Mouse (Mus musculus): Measurements from ENCODE around the gene Tbc1d17. TPM values are rescaled to one million over a fixed set of nuclear protein-coding genes. Genes with fewer than 3 reads are reported as not detected.

Gene Tbc1d17
- total RNA-seq, 2 experiments from 2014 or later: 14.8 to 17.6 TPM

GRCm38 (mm10) chr7:44810819-44811557 is 37.9 kb downstream of the Tbc1d17 start:
- no peak for ATAC-seq (ENCODE audit: poor library complexity, severe bottlenecking)

DNA sequence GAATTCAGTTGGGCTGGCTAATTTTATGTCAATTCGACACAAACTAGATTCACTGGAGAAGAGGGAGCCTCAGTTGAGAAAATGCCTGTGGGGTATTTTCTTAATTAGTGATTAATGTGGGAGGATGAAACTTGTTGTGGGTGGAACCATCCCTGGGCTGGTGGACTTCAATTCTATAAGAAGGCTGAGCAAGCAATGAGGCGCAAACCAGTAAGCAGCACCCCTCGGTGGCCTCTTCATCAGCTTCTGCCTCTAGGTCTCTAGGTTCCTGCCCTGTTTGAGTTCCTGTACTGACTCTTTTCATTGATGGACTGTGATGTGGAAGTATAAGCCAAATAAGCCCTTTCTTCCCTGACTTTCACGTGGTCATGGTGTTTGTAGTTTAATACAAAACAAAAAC is 38.5 kb downstream of the Tbc1d17 start:
- ATAC-seq (ENCODE audit: poor library complexity, severe bottlenecking): no peak

- ATAC-seq (ENCODE audit: poor library complexity, severe bottlenecking): no peak
Measured at GRCm38 (mm10) chr7:44809466-44809865, 39.4 kb downstream of the Tbc1d17 start.

GRCm38 (mm10) chr7:44808927-44809326 is 40.0 kb downstream of the Tbc1d17 start:
- no peak for ATAC-seq (ENCODE audit: poor library complexity, severe bottlenecking)

GRCm38 (mm10) chr7:44792781-44793180 is 56.1 kb downstream of the Tbc1d17 start:
- ATAC-seq (ENCODE audit: poor library complexity, severe bottlenecking): no peak

DNA sequence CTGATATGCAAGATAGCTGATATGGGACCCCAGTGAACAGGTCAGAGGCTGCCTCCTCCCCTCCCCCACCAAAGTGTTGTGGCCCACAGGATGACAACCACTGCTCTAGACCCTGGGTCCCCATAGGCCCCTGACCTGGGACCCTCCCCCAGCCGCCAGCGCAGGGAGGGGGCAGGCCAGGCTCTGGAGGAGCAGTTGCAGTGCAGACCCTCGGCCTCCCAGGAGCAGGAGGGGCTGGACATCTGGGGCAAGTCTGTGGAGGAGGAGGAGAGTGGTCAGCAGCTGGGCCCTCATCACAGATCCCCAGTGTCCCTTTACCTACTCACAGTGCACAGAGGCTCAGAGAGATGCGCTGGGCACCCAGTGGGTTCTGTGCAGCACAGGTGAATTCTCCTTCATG is 58.8 kb downstream of the Tbc1d17 start:
- no peak for ATAC-seq (ENCODE audit: poor library complexity, severe bottlenecking)

DNA sequence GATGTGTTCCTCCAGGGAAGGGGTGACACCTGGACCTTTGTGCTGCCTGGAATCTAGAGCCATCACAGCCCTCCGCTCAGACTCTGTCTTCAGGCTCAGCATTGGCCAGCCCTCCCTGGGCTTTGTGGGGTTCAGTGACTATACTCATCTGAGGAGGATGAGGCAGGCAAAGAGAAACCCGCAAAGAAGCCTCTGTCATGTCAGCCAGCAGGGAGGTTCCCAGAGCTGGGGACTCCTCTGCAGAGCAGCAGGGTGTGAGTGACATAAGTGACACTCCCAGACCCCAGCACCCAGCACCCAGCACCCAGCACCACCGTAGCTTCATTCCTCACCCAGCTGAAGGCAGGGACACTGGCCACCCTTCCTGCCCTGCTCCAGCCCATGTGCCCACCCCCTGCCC is 59.3 kb downstream of the Tbc1d17 start:
- no peak for ATAC-seq (ENCODE audit: poor library complexity, severe bottlenecking)

Other genes with a start within 250 kb of the Tbc1d17 start
- not detected in 2 replicates for gene Myh14, start 178.2 kb downstream of the Tbc1d17 start, total RNA-seq (2015)
- not detected in 2 replicates for gene Myh14, start 178.2 kb downstream of the Tbc1d17 start, total RNA-seq (2017)
- gene Izumo2, start 140.3 kb downstream of the Tbc1d17 start, total RNA-seq (2015): not detected in 2 replicates
- gene Izumo2, start 140.3 kb downstream of the Tbc1d17 start, total RNA-seq (2017): not detected in 2 replicates
- gene Vrk3, start 100.7 kb downstream of the Tbc1d17 start, total RNA-seq (2015): 48.8 and 53.1 TPM in 2 replicates
- gene Vrk3, start 100.7 kb downstream of the Tbc1d17 start, total RNA-seq (2017): 51.5 and 52.3 TPM in 2 replicates
- 1.4 and 1.5 TPM in 2 replicates for gene Zfp473, start 98.0 kb downstream of the Tbc1d17 start, total RNA-seq (2015)
- 1.8 and 2.3 TPM in 2 replicates for gene Zfp473, start 98.0 kb downstream of the Tbc1d17 start, total RNA-seq (2017)
- gene Nup62, start 33.0 kb downstream of the Tbc1d17 start, total RNA-seq (2015): 25.3 and 28.5 TPM in 2 replicates
- gene Nup62, start 33.0 kb downstream of the Tbc1d17 start, total RNA-seq (2017): 55.7 and 65.8 TPM in 2 replicates
- 0.38 and 1.9 TPM in 2 replicates for gene Il4i1, start 32.7 kb downstream of the Tbc1d17 start, total RNA-seq (2015)
- 1.5 TPM in 1 of 2 replicates, not detected in the other for gene Il4i1, start 32.7 kb downstream of the Tbc1d17 start, total RNA-seq (2017)
- 2.1 and 2.6 TPM in 2 replicates for gene Atf5, start 32.4 kb downstream of the Tbc1d17 start, total RNA-seq (2015)
- 1.9 and 5.3 TPM in 2 replicates for gene Atf5, start 32.4 kb downstream of the Tbc1d17 start, total RNA-seq (2017)
- gene Akt1s1, start 88 bp downstream of the Tbc1d17 start, total RNA-seq (2015): 4.7 and 6.5 TPM in 2 replicates
- gene Akt1s1, start 88 bp downstream of the Tbc1d17 start, total RNA-seq (2017): 8.0 and 9.6 TPM in 2 replicates
- 75.1 and 89.7 TPM in 2 replicates for gene Pnkp, start 8.1 kb upstream of the Tbc1d17 start, total RNA-seq (2015)
- gene Pnkp, start 8.1 kb upstream of the Tbc1d17 start, total RNA-seq (2017): 109 and 129 TPM in 2 replicates
- 21.3 and 29.0 TPM in 2 replicates for gene Ptov1, start 20.7 kb upstream of the Tbc1d17 start, total RNA-seq (2015)
- gene Ptov1, start 20.7 kb upstream of the Tbc1d17 start, total RNA-seq (2017): 5.9 and 8.7 TPM in 2 replicates
- 19.4 and 23.7 TPM in 2 replicates for gene Med25, start 43.6 kb upstream of the Tbc1d17 start, total RNA-seq (2015)
- gene Med25, start 43.6 kb upstream of the Tbc1d17 start, total RNA-seq (2017): 8.6 and 9.0 TPM in 2 replicates
- gene Fuz, start 47.0 kb upstream of the Tbc1d17 start, total RNA-seq (2015): 4.6 and 4.7 TPM in 2 replicates
- gene Fuz, start 47.0 kb upstream of the Tbc1d17 start, total RNA-seq (2017): 11.1 and 11.3 TPM in 2 replicates
- 33.2 and 36.1 TPM in 2 replicates for gene Ap2a1, start 80.4 kb upstream of the Tbc1d17 start, total RNA-seq (2015)
- 20.2 and 33.6 TPM in 2 replicates for gene Ap2a1, start 80.4 kb upstream of the Tbc1d17 start, total RNA-seq (2017)
- gene Tsks, start 94.1 kb upstream of the Tbc1d17 start, total RNA-seq (2015): not detected in 2 replicates
- gene Tsks, start 94.1 kb upstream of the Tbc1d17 start, total RNA-seq (2017): not detected in 2 replicates
- not detected in 2 replicates for gene Cpt1c, start 125.8 kb upstream of the Tbc1d17 start, total RNA-seq (2015)
- gene Cpt1c, start 125.8 kb upstream of the Tbc1d17 start, total RNA-seq (2017): 0.12 TPM in 1 of 2 replicates, not detected in the other
- gene Prmt1, start 137.5 kb upstream of the Tbc1d17 start, total RNA-seq (2015): 48.4 and 55.7 TPM in 2 replicates
- gene Prmt1, start 137.5 kb upstream of the Tbc1d17 start, total RNA-seq (2017): 40.0 and 42.9 TPM in 2 replicates
- 60.8 and 76.8 TPM in 2 replicates for gene Irf3, start 148.6 kb upstream of the Tbc1d17 start, total RNA-seq (2015)
- 84.8 and 89.4 TPM in 2 replicates for gene Irf3, start 148.6 kb upstream of the Tbc1d17 start, total RNA-seq (2017)
- gene Bcl2l12, start 149.6 kb upstream of the Tbc1d17 start, total RNA-seq (2015): 16.8 and 18.7 TPM in 2 replicates
- 14.1 and 17.7 TPM in 2 replicates for gene Bcl2l12, start 149.6 kb upstream of the Tbc1d17 start, total RNA-seq (2017)
- gene Scaf1, start 167.3 kb upstream of the Tbc1d17 start, total RNA-seq (2015): 22.2 and 23.0 TPM in 2 replicates
- 9.6 and 12.2 TPM in 2 replicates for gene Scaf1, start 167.3 kb upstream of the Tbc1d17 start, total RNA-seq (2017)
- 77.1 and 78.6 TPM in 2 replicates for gene Rras, start 168.9 kb upstream of the Tbc1d17 start, total RNA-seq (2015)
- 12.7 and 14.1 TPM in 2 replicates for gene Rras, start 168.9 kb upstream of the Tbc1d17 start, total RNA-seq (2017)
- gene Prr12, start 203.8 kb upstream of the Tbc1d17 start, total RNA-seq (2015): 15.4 and 16.3 TPM in 2 replicates
- gene Prr12, start 203.8 kb upstream of the Tbc1d17 start, total RNA-seq (2017): 1.9 and 3.0 TPM in 2 replicates
- 41.4 and 46.3 TPM in 2 replicates for gene Nosip, start 213.3 kb upstream of the Tbc1d17 start, total RNA-seq (2015)
- 54.2 and 56.8 TPM in 2 replicates for gene Nosip, start 213.3 kb upstream of the Tbc1d17 start, total RNA-seq (2017)
- gene Prrg2, start 213.6 kb upstream of the Tbc1d17 start, total RNA-seq (2015): 6.6 and 8.9 TPM in 2 replicates
- 5.4 TPM in 2 replicates for gene Prrg2, start 213.6 kb upstream of the Tbc1d17 start, total RNA-seq (2017)
- 4.5 and 5.8 TPM in 2 replicates for gene Rcn3, start 243.1 kb upstream of the Tbc1d17 start, total RNA-seq (2015)
- gene Rcn3, start 243.1 kb upstream of the Tbc1d17 start, total RNA-seq (2017): 7.8 and 18.1 TPM in 2 replicates

Measured in megakaryocyte, adult 5-6 weeks (primary cell).